Mouse (Mus musculus): ENCODE data around the gene Trim39.

Gene Trim39

GRCm38 (mm10) chr17:36271586-36272256, at the start of gene Trim39:
Gene Trim39 (minus strand): TSS chr17:36272247.
- DNase-seq, result no peak

- DNase-seq, result no peak
These were observed 43.7 kb upstream of the Trim39 start for GRCm38 (mm10) chr17:36315689-36316253.

- peak; percentile 42 for DNase-seq
These were observed 43.1 kb upstream of the Trim39 start for GRCm38 (mm10) chr17:36315041-36315688.

DNA sequence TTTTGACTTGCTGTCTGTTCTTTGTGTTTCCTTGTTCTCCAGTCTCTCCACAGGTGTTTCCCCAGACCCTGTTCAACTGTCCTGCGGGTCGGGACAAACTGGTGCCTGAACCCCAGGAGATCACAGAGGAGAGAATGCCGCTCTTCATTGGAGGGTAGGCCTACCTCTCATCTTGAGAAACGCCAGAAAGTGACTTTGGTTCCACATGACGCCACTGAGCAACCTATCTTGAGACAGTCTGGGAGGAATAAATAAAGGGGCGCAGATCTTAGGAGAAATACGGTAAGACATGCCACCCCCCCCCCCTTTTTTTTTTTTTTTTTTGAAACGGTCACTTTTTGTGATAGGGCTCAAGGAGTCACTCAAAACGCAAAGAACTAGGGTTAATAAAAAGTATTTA, 42.5 kb upstream of the Trim39 start:
- peak; percentile 5 for DNase-seq

- DNase-seq, result no peak
These were observed 37.2 kb upstream of the Trim39 start for GRCm38 (mm10) chr17:36309293-36309692.

GRCm38 (mm10) chr17:36308855-36309254, 36.8 kb upstream of the Trim39 start:
- DNase-seq, result peak; percentile 80

DNA sequence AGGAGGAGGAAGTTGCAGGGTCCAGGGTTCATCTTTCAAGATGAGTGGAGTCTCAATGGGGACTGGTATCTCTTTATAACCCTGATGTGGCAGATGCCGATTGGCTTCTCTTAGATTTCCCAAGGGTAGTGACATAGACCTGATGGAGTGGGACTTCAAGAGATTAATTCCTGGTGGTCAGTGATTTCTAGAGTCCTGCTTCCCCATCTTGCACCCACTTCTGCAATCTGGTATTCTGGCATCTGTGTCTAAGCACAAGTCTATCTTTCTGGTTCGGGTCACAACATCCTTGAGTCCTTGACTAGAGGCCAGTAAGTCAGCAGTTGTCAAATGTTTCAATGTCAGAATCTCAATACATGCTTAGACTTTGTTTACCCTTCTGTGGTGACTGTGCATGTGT, 14.3 kb upstream of the Trim39 start, which contains the start of gene H2-M10.2:
Gene H2-M10.2 (minus strand): TSS at position 101 of the 400 bp plus-strand sequence.
- no peak for DNase-seq

- DNase-seq, result no peak
These were observed 9.6 kb upstream of the Trim39 start for GRCm38 (mm10) chr17:36281521-36282245.

DNA sequence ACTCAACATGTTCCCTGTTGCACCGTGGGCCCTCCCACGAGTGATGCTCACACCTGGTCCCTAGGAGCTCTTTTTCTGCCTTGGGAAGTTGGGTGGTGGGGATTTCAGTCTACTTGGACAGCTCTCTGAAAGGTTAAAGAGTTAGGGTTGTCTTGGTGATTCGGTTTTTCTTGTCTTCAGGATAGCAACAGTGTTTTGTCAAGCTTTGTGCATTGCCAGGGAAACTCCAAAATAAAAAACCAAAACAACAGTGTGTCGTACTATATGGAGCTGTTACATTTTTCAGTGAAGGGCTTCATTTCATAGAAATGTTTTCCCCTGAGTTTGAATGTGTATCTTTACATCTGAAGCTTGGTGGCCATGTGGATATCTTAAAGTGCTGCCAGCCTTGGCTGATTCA, 2.7 kb upstream of the Trim39 start:
- DNase-seq, result no peak

- DNase-seq, result no peak
These were observed 1.7 kb upstream of the Trim39 start for GRCm38 (mm10) chr17:36273796-36274195.

DNA sequence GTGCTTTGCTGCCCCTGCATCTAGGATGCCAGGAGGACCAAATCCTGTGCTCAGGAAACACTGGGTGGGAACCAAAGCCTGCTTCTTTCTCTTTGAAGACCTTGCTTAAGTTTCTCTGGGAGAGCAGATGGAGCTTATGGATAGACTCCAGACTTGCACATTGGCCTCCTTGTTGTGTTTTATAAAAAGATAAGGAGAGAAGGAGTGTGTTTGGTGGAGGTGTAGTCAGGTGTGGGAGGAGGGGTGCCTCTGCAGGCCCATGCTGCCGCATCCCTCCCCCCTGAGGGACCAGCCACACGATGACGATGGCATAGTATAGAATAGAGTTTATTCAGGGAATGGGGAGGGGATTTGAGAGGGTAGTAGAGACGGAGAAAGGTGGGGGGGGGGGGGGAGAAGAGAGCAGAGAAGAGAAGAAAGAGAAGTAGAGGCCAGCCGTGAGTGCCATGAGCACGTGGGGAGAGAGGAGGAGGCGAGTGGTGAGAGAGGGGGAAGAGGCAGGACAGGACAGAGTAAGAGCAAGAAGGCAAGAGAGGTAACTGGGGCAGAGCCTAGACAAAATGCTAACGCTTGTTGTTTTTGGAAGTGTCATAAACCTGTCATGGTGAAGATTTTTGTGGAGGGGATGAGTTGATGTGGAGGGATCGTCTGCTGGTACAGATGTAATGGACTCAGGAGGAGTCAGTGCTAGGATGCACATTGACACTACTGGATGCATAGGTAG, 758 bp upstream of the Trim39 start:
- DNase-seq, result no peak

GRCm38 (mm10) chr17:36270956-36271585, 976 bp downstream of the Trim39 start:
- DNase-seq, result peak; percentile 92

DNA sequence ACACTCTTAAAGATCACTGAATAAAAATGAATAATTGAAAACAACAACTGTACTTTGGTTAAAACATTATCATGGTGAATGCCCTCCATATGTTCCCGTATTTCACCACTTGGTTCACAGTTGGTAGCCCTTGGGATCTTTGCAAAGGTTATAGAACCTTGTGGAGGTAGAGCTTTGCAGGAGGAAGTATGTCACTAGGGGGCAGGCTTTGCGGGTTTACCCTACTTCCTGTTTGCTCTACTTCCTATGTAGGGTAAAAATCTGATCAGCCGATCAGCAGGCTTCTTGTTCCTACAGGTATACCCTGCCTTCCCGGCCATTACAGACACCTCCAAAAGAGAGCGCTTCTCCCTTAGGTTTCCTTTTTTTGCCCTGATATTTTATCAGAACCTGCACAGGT, 6.2 kb downstream of the Trim39 start:
- no peak for DNase-seq

- no peak for DNase-seq
These were observed 7.6 kb downstream of the Trim39 start for GRCm38 (mm10) chr17:36264273-36264925.

GRCm38 (mm10) chr17:36261511-36262166, 10.4 kb downstream of the Trim39 start:
- DNase-seq, result no peak

DNA sequence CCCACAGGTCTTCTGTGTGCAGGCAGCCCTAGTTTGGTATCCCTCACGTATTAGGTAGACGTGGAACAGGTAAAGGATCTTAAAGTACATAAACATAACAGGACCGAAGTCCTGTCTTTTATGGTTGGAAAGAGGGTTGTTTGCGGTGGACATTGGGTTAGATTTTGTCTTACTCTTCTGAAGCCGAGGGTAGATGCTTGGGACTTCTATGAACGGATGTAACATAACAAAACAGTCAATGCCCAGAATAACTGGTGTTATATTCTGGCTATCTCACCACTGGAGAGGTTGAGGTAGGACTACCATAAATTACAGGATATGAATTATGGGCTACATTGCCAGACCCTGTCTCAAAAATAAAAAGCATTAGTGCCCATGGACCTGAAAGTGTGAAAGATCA, 14.1 kb downstream of the Trim39 start, which contains the start of gene Rpp21:
Gene Rpp21 (minus strand): TSS at position 101 of the 400 bp plus-strand sequence.
- DNase-seq, result no peak

GRCm38 (mm10) chr17:36257241-36257947, 14.7 kb downstream of the Trim39 start:
- peak; percentile 88 for DNase-seq

GRCm38 (mm10) chr17:36253087-36253600, 18.9 kb downstream of the Trim39 start:
- peak; percentile 27 for DNase-seq

DNA sequence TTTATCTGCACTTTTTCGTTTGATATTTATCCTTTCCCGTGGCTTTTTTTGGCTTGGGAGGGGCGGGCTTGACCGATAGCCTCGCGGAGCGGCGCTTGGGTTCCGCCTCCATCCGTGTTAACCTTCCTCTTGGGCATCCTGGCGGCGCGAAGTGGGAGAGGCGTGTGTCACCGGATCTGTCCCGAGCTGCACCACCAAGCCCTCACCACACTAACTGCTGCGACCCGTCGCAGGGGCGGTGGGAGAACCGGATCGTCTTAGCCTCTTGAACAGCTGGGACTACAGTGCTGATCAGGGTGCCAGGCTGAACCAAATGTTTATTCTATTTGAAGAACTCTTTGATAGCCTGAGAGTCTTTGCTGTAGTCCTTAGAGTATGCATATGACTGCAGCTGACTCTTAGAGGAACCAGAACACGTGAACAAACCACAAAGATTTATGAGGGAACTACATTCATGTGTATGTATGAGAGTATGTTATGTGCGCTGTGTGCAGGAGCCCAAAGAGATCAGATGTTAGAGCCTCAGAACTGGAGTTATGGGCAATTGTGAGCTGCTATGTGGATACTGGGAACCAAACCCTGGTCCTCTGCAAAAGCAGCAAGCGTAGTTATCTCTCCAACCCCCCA, 19.7 kb downstream of the Trim39 start:
- peak; percentile 37 for DNase-seq

GRCm38 (mm10) chr17:36248886-36249285, 23.2 kb downstream of the Trim39 start:
- no peak for DNase-seq
